Mouse (Mus musculus): ENCODE measurements around the gene Pbx2. TPM values are rescaled to one million over a fixed set of nuclear protein-coding genes. Genes with fewer than 3 reads are reported as not detected.

Pbx2 gene
- polyA plus RNA-seq, 1 experiment from 2014 or later = 17.9 TPM

DNA sequence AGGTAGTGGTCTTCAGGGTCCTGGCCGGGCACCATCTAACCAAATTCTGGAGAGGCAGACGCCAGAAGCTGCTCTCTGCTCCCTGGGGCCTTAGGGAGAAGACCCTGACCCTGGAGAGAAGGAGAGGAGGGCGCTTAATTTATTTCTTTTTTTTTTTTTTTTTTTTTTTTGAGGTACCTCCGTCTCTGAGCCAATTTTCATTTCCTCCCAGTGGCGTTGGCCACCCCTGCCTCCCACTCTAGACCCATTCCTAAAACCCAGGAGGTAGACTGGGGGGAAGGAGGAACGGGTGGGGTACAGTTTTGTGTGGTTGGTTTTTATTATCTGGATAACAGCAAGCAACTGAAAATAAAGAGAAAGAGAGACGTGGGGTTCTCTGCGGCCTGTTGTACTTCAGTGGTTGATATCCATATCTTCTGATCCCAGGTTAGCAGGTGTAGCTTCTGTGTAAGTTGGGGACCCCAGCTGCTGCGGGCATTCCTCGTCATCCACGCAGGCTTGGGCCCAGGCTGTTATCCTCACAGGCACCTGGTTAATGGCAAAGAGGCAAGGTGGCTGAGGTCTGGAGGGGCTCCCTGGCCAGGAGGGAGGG is 22.1 kb downstream of the Pbx2 start:
- H3K36me3 ChIP-seq (ENCODE audit: control insufficient read depth, insufficient read depth, low read length) = peaks cover 14% of the 10 kb centered on the region; the same call in 1 of the 2 replicates
- H3K9me3 ChIP-seq (ENCODE audit: control insufficient read depth, low read length) = no peaks in the 10 kb centered on the region
- no peaks in the 10 kb centered on the region for H3K27me3 ChIP-seq (ENCODE audit: control insufficient read depth, insufficient read depth, low read length)
- no peak overlapping the region for H3K9ac ChIP-seq (ENCODE audit: low read length)
- H3K4me2 ChIP-seq (ENCODE audit: low read depth, low read length, severe bottlenecking) = no peak overlapping the region
- 94% methylated on average over 11 of the region's 11 CpGs for WGBS
- ATAC-seq (replicated peaks; ENCODE audit: low FRiP score) (no peak), DNase-seq (ENCODE audit: low spot score) (no peak)
- no peak overlapping the region for H3K27ac ChIP-seq (ENCODE audit: low read depth, low read length)
- no peak overlapping the region for H3K4me3 ChIP-seq (ENCODE audit: low read depth, low read length)
- no peaks in the 10 kb centered on the region for H3K4me1 ChIP-seq (replicated peaks; ENCODE audit: control insufficient read depth, insufficient read depth, low read length)

DNA sequence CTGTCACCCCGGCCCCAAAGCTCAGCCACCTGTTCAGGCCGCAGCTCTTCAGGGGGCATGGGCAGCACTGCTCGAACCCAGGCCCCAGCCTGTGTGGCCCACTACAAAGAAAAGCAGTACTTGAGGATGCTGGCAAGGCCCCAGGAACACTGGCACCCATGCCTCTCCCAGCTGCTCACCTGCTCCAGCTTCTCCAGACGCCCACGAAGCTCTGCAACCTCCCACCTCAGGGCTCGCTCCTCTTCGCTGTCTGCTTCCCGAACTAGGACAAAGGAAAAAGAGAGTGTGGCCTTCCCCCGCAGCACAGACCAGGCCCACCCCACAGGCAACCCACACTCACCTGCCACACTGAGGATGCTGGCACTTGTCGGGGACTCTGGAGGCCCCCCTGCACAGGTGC is 22.8 kb downstream of the Pbx2 start:
- Histone ChIP-seq H3K4me3 (ENCODE audit: low read depth, low read length) (no peak overlapping the region), H3K9ac (ENCODE audit: low read length) (no peak overlapping the region), H3K36me3 (ENCODE audit: control insufficient read depth, insufficient read depth, low read length) (peaks cover 14% of the 10 kb centered on the region; the same call in 1 of the 2 replicates), H3K27ac (ENCODE audit: low read depth, low read length) (no peak overlapping the region), H3K27me3 (ENCODE audit: control insufficient read depth, insufficient read depth, low read length) (no peaks in the 10 kb centered on the region), H3K4me2 (ENCODE audit: low read depth, low read length, severe bottlenecking) (no peak overlapping the region), H3K9me3 (ENCODE audit: control insufficient read depth, low read length) (no peaks in the 10 kb centered on the region), H3K4me1 (replicated peaks; ENCODE audit: control insufficient read depth, insufficient read depth, low read length) (no peaks in the 10 kb centered on the region)
- ATAC-seq (replicated peaks; ENCODE audit: low FRiP score) = no peak
- 87% methylated on average over 10 of the region's 10 CpGs for WGBS
- DNase-seq (ENCODE audit: low spot score) = no peak

DNA sequence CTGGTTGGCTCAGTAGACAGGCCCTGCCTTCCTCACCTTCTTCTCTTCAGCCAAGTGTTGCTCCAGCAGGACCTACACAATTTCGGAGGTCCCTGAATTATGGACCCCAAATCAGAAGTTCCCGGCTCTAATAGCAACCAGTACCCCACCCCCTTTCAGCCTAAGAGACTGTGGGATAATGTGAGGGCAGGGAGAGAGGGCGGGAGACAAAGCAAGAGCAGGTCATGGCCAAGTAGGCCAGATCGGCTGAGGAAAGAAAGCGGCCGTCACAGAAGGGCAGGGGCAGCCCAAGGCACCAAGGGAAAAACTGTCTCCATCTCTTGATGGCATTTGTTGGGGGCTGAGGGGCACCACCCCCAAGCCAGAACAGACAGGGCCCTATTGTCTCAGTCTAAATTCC is 24.8 kb downstream of the Pbx2 start, which contains the start of gene Egfl8:
Gene Egfl8, minus strand, starts transcription at position 101 of the 400 bp plus-strand sequence.
- WGBS = 64% methylated on average over 6 of the region's 6 CpGs
- no peak for DNase-seq (ENCODE audit: low spot score)
- Histone ChIP-seq H3K27me3 (ENCODE audit: control insufficient read depth, insufficient read depth, low read length) (no peaks in the 10 kb centered on the region), H3K27ac (ENCODE audit: low read depth, low read length) (no peak within 1 kb of the TSS), H3K9me3 (ENCODE audit: control insufficient read depth, low read length) (no peaks in the 10 kb centered on the region), H3K9ac (ENCODE audit: low read length) (no peak within 1 kb of the TSS), H3K4me3 (ENCODE audit: low read depth, low read length) (no peak within 1 kb of the TSS), H3K4me1 (replicated peaks; ENCODE audit: control insufficient read depth, insufficient read depth, low read length) (no peaks in the 10 kb centered on the region), H3K4me2 (ENCODE audit: low read depth, low read length, severe bottlenecking) (no peak within 1 kb of the TSS), H3K36me3 (ENCODE audit: control insufficient read depth, insufficient read depth, low read length) (peaks cover 12% of the 10 kb centered on the region; the same call in 1 of the 2 replicates)
- ATAC-seq (replicated peaks; ENCODE audit: low FRiP score) = no peak

DNA sequence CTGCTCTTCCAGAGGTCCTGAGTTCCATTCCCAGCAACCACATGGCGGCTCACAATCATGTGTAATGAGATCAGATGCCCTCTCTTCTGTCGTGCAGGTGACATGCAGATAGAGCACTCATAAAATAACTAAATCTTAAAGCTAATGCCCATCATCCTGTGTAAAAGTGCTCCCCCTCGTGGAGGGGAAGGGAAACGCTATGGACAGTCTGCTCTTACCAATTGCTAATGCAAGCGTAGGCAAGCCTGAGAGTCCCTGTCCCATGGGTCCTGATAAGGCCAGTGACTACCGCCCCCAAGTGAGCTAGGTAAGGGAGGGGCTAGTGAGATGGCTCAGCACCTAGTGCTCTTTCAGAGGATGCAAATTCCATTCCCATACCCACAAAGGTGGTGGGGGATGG is 27.9 kb downstream of the Pbx2 start:
- H3K27ac ChIP-seq (ENCODE audit: low read depth, low read length) = no peak overlapping the region
- WGBS = 17% methylated on average over 6 of the region's 6 CpGs
- no peak overlapping the region for H3K4me3 ChIP-seq (ENCODE audit: low read depth, low read length)
- H3K4me2 ChIP-seq (ENCODE audit: low read depth, low read length, severe bottlenecking) = no peak overlapping the region
- H3K9ac ChIP-seq (ENCODE audit: low read length) = no peak overlapping the region
- DNase-seq (ENCODE audit: low spot score) (peak; percentile 82), ATAC-seq (replicated peaks; ENCODE audit: low FRiP score) (0 out of 2 replicates have a peak, but pooled peaks have one; percentile 7)
- no peaks in the 10 kb centered on the region for H3K9me3 ChIP-seq (ENCODE audit: control insufficient read depth, low read length)
- no peaks in the 10 kb centered on the region for H3K27me3 ChIP-seq (ENCODE audit: control insufficient read depth, insufficient read depth, low read length)
- no peaks in the 10 kb centered on the region for H3K4me1 ChIP-seq (replicated peaks; ENCODE audit: control insufficient read depth, insufficient read depth, low read length)
- H3K36me3 ChIP-seq (ENCODE audit: control insufficient read depth, insufficient read depth, low read length) = no peaks in the 10 kb centered on the region; the same call in 1 of the 2 replicates

DNA sequence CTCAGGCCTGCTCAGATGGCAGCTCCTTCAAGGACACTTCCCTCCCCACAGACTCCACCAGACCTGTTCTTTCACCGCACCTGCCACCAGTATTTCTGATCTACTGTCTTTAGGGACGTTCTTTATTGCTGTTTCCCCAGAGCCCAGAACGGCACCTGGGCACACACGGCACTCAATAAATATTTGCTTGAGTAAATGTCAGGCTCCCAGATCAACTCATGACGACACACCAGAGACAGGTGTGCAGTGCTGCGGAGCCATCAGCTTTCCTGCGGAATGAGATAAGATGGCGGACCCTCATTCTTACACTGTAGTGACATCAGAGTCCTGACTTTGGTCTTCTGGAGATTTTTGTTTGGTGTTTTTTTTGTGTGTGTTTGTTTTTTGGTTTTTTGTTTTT is 29.9 kb downstream of the Pbx2 start:
- H3K27me3 ChIP-seq (ENCODE audit: control insufficient read depth, insufficient read depth, low read length) = no peaks in the 10 kb centered on the region

DNA sequence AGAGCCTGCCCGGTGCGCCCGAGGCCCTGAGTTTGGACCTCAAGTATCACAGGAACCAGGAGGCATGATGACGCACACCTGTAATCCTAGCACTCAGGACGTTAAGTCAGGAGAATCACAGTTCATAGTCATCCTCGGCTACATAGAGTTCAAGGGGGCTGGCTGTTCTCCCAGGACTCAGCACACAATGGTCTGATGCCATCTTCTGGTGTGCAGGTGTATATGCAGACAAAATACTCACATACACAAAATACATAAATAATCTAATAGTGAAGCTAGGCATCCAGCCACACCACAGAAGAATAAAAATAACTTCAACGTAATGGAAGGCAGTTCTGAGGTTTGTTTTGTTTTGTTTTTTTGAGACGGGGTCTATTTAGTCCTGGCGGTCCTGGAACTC is 32.1 kb downstream of the Pbx2 start:
- ATAC-seq (replicated peaks; ENCODE audit: low FRiP score) (no peak), DNase-seq (ENCODE audit: low spot score) (peak; percentile 18)
- Histone ChIP-seq H3K36me3 (ENCODE audit: control insufficient read depth, insufficient read depth, low read length) (no peaks in the 10 kb centered on the region; the same call in 1 of the 2 replicates), H3K4me2 (ENCODE audit: low read depth, low read length, severe bottlenecking) (no peak overlapping the region), H3K27me3 (ENCODE audit: control insufficient read depth, insufficient read depth, low read length) (no peaks in the 10 kb centered on the region), H3K4me1 (replicated peaks; ENCODE audit: control insufficient read depth, insufficient read depth, low read length) (peaks cover 4% of the 10 kb centered on the region; the same call in 1 of the 2 replicates), H3K9ac (ENCODE audit: low read length) (no peak overlapping the region), H3K27ac (ENCODE audit: low read depth, low read length) (no peak overlapping the region), H3K4me3 (ENCODE audit: low read depth, low read length) (no peak overlapping the region), H3K9me3 (ENCODE audit: control insufficient read depth, low read length) (no peaks in the 10 kb centered on the region)
- WGBS = 88% methylated on average over 9 of the region's 9 CpGs

More for the DNA sequence above, 29.9 kb downstream of the Pbx2 start:
- Histone ChIP-seq H3K4me1 (replicated peaks; ENCODE audit: control insufficient read depth, insufficient read depth, low read length) (no peaks in the 10 kb centered on the region), H3K36me3 (ENCODE audit: control insufficient read depth, insufficient read depth, low read length) (no peaks in the 10 kb centered on the region; the same call in 1 of the 2 replicates), H3K4me2 (ENCODE audit: low read depth, low read length, severe bottlenecking) (no peak overlapping the region), H3K27ac (ENCODE audit: low read depth, low read length) (no peak overlapping the region), H3K4me3 (ENCODE audit: low read depth, low read length) (no peak overlapping the region), H3K9ac (ENCODE audit: low read length) (no peak overlapping the region), H3K9me3 (ENCODE audit: control insufficient read depth, low read length) (no peaks in the 10 kb centered on the region)
- 94% methylated on average over 8 of the region's 8 CpGs for WGBS
- no peak for ATAC-seq (replicated peaks; ENCODE audit: low FRiP score)
- peak; percentile 36 for DNase-seq (ENCODE audit: low spot score)

DNA sequence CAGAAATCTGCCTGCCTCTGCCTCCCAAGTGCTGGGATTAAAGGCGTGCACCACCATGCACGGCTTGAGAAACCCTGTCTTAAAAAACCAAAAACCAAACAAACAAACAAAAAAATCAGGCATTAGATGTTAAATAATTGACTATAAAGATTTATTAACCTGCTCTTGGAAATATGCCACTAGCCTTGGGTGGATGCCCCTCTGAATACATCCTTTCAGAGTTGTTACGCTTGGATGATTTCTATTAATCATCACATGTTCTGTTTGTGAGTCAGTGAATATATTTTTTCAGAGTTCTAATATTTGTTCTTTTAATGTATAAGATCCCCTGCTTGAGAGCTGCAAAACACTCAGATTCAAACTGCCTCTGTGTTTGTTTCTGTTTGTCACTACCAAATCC is 33.9 kb downstream of the Pbx2 start:
- WGBS = 93% methylated on average over 3 of the region's 3 CpGs
- ATAC-seq (replicated peaks; ENCODE audit: low FRiP score) = no peak

DNA sequence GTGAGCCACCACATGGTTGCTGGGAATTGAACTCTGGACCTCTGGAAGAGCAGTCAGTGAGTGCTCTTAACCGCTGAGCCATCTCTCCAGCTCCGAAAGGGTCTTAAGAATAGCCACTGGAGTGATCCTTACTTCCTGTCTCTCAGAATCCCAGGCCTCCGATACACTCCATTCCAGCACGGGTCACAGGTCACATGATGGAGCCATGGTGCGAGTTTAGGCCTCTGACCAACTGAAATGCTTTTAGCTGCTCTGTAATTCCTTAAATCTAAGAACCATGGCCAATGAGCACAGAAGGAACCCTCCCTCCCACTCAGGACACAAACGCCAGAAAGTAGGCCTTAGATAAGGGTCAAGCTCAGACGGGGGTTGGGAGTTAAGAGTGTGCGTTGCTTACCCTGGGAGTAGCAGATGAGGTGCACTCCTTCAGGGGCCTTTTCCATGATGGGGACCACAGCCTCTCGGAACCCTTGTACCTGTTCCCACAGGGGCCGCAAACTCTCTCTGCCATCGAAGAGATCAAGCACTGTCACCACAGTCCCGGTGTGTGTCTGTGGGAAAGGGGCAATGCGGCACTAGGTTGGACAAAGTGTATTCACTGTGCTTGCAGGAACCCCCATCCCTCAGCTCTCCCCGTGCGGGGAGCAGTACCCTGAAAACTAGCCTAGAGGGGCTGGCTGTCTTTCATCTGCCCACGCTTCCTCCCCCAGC is 35.2 kb downstream of the Pbx2 start:
- 56% methylated on average over 16 of the region's 16 CpGs for WGBS
- Histone ChIP-seq H3K27ac (ENCODE audit: low read depth, low read length) (no peak overlapping the region), H3K4me2 (ENCODE audit: low read depth, low read length, severe bottlenecking) (peak overlapping the region; percentile 67), H3K36me3 (ENCODE audit: control insufficient read depth, insufficient read depth, low read length) (no peaks in the 10 kb centered on the region; the same call in 1 of the 2 replicates), H3K27me3 (ENCODE audit: control insufficient read depth, insufficient read depth, low read length) (peaks cover 15% of the 10 kb centered on the region), H3K4me3 (ENCODE audit: low read depth, low read length) (peak overlapping the region; percentile 48), H3K9ac (ENCODE audit: low read length) (peak overlapping the region; percentile 47), H3K9me3 (ENCODE audit: control insufficient read depth, low read length) (no peaks in the 10 kb centered on the region), H3K4me1 (replicated peaks; ENCODE audit: control insufficient read depth, insufficient read depth, low read length) (peaks cover 20% of the 10 kb centered on the region)
- DNase-seq (ENCODE audit: low spot score) = no peak
- no peak for ATAC-seq (replicated peaks; ENCODE audit: low FRiP score)

More for the DNA sequence above, 33.9 kb downstream of the Pbx2 start:
- Histone ChIP-seq H3K4me3 (ENCODE audit: low read depth, low read length) (no peak overlapping the region), H3K27me3 (ENCODE audit: control insufficient read depth, insufficient read depth, low read length) (peaks cover 4% of the 10 kb centered on the region; the same call in 1 of the 2 replicates), H3K9me3 (ENCODE audit: control insufficient read depth, low read length) (no peaks in the 10 kb centered on the region), H3K4me1 (replicated peaks; ENCODE audit: control insufficient read depth, insufficient read depth, low read length) (peaks cover 14% of the 10 kb centered on the region; the same call in 1 of the 2 replicates), H3K27ac (ENCODE audit: low read depth, low read length) (no peak overlapping the region), H3K9ac (ENCODE audit: low read length) (no peak overlapping the region), H3K36me3 (ENCODE audit: control insufficient read depth, insufficient read depth, low read length) (no peaks in the 10 kb centered on the region; the same call in 1 of the 2 replicates), H3K4me2 (ENCODE audit: low read depth, low read length, severe bottlenecking) (no peak overlapping the region)
- DNase-seq (ENCODE audit: low spot score) = no peak

Data from forebrain, embryonic 11.5 days (tissue).